Mouse (Mus musculus) hindbrain, embryonic 13.5 days (tissue): Measurements from ENCODE around the gene Cd68. TPM values are rescaled to one million over a fixed set of nuclear protein-coding genes. Genes with fewer than 3 reads are reported as not detected.

Source experiments
- microRNA counts: library from miRNA; unstranded; fragments of <30 nt; microRNA quantifications from one replicate; lab custom pipeline; 2016
- microRNA-seq: library from miRNA; unstranded; fragments of <30 nt; microRNA quantifications from one replicate; pipeline ENCODE4, GENCODE M21; 2016
- polyA plus RNA-seq: library from polyadenylated mRNA; unstranded; fragments of >200 nt; fragmentation: Nextera tagmentation; extraction: Ambion mirVana; gene quantifications from 2 replicates; pipeline ENCODE4 v1.2.1, GENCODE M21; 2015

Cd68 gene
- polyA plus RNA-seq, 1 experiment from 2014 or later = 9.8 TPM

MicroRNA genes within 50 kb of the gene (microRNA counts, 519-probe panel; counts per million panel counts)
- microRNA mmu-miR-1934 (lab: Ali Mortazavi, UCI) (51.3 counts per million), microRNA mmu-miR-467f (lab: Ali Mortazavi, UCI) (3,598 counts per million, percentile 48 among the panel's probes with 10 or more counts)

Small RNA genes lying within 50 kb of the gene (microRNA-seq; reads per million reads assigned to microRNA genes)
- gene Mir1934 = 1.6 reads per million
- gene Mir467f = not detected

Other genes starting within 250 kb of the Cd68 start
- 2.1 and 2.7 TPM in 2 replicates for gene Dnah2, start 117.0 kb downstream of the Cd68 start, polyA plus RNA-seq
- gene Efnb3, start 105.9 kb downstream of the Cd68 start, polyA plus RNA-seq = 90.1 and 92.0 TPM in 2 replicates
- gene Wrap53, start 85.9 kb downstream of the Cd68 start, polyA plus RNA-seq = 23.0 and 24.2 TPM in 2 replicates
- 76.3 and 78.1 TPM in 2 replicates for gene Trp53, start 85.8 kb downstream of the Cd68 start, polyA plus RNA-seq
- 27.6 and 29.7 TPM in 2 replicates for gene Atp1b2, start 60.2 kb downstream of the Cd68 start, polyA plus RNA-seq
- gene Shbg, start 48.2 kb downstream of the Cd68 start, polyA plus RNA-seq = not detected in 2 replicates
- 28.0 and 28.1 TPM in 2 replicates for gene Sat2, start 44.1 kb downstream of the Cd68 start, polyA plus RNA-seq
- gene Fxr2, start 33.2 kb downstream of the Cd68 start, polyA plus RNA-seq = 40.5 and 52.0 TPM in 2 replicates
- not detected in 2 replicates for gene Sox15, start 10.8 kb downstream of the Cd68 start, polyA plus RNA-seq
- 95.0 and 104 TPM in 2 replicates for gene Mpdu1, start 3.5 kb downstream of the Cd68 start, polyA plus RNA-seq
- gene Eif4a1, start 6.3 kb upstream of the Cd68 start, polyA plus RNA-seq = 528 and 537 TPM in 2 replicates
- 94.7 and 95.9 TPM in 2 replicates for gene Senp3, start 15.9 kb upstream of the Cd68 start, polyA plus RNA-seq
- gene Tnfsf13, start 19.6 kb upstream of the Cd68 start, polyA plus RNA-seq = 0.36 and 0.53 TPM in 2 replicates
- gene Tnfsf12, start 29.7 kb upstream of the Cd68 start, polyA plus RNA-seq = 1.8 and 3.6 TPM in 2 replicates
- gene Tnfsfm13, start 29.9 kb upstream of the Cd68 start, polyA plus RNA-seq = 0.98 and 1.2 TPM in 2 replicates
- gene Polr2a, start 92.5 kb upstream of the Cd68 start, polyA plus RNA-seq = 18.8 and 20.4 TPM in 2 replicates
- 0.35 and 0.87 TPM in 2 replicates for gene Slc35g3, start 95.8 kb upstream of the Cd68 start, polyA plus RNA-seq
- gene Zbtb4, start 99.8 kb upstream of the Cd68 start, polyA plus RNA-seq = 3.2 TPM in 2 replicates
- 1.5 and 2.6 TPM in 2 replicates for gene Chrnb1, start 129.8 kb upstream of the Cd68 start, polyA plus RNA-seq
- 4.8 and 5.5 TPM in 2 replicates for gene Fgf11, start 135.7 kb upstream of the Cd68 start, polyA plus RNA-seq
- 1.1 TPM in 2 replicates for gene Tmem102, start 139.5 kb upstream of the Cd68 start, polyA plus RNA-seq
- gene Gm39566, start 149.1 kb upstream of the Cd68 start, polyA plus RNA-seq = not detected in 2 replicates
- 0.10 TPM in 1 of 2 replicates, not detected in the other for gene Spem2, start 152.3 kb upstream of the Cd68 start, polyA plus RNA-seq
- gene Spem1, start 156.0 kb upstream of the Cd68 start, polyA plus RNA-seq = 0.70 and 0.81 TPM in 2 replicates
- gene Nlgn2, start 171.6 kb upstream of the Cd68 start, polyA plus RNA-seq = 21.4 and 22.0 TPM in 2 replicates
- gene Tmem256, start 172.4 kb upstream of the Cd68 start, polyA plus RNA-seq = 368 and 374 TPM in 2 replicates
- gene Plscr3, start 180.2 kb upstream of the Cd68 start, polyA plus RNA-seq = 51.7 and 53.7 TPM in 2 replicates
- gene Tnk1, start 192.6 kb upstream of the Cd68 start, polyA plus RNA-seq = 0.13 and 0.23 TPM in 2 replicates
- gene Tmem95, start 211.9 kb upstream of the Cd68 start, polyA plus RNA-seq = not detected in 2 replicates
- 2.0 and 2.5 TPM in 2 replicates for gene Kctd11, start 215.3 kb upstream of the Cd68 start, polyA plus RNA-seq
- gene Acap1, start 229.4 kb upstream of the Cd68 start, polyA plus RNA-seq = 0.17 and 0.52 TPM in 2 replicates
- 10.3 and 11.7 TPM in 2 replicates for gene 2810408A11Rik, start 234.8 kb upstream of the Cd68 start, polyA plus RNA-seq
- 18.8 and 22.6 TPM in 2 replicates for gene Neurl4, start 234.9 kb upstream of the Cd68 start, polyA plus RNA-seq
- gene Gps2, start 247.7 kb upstream of the Cd68 start, polyA plus RNA-seq = 72.4 and 77.3 TPM in 2 replicates